Mouse (Mus musculus) bone marrow macrophage, adult 2 months (primary cell): ENCODE results near the gene Dhx58. TPM values are rescaled to one million over a fixed set of nuclear protein-coding genes. Genes with fewer than 3 reads are reported as not detected.

Experiments used
- H3K27ac ChIP-seq: 2 replicates; pipeline ENCODE4 v1.5.1; 2012; ENCODE audit warnings: low read depth, low read length; ENCODE audit not compliant: insufficient read depth
- H3K4me1 ChIP-seq: 2 replicates; pipeline ENCODE4 v1.6.1; 2012; ENCODE audit warnings: low read length; ENCODE audit not compliant: control insufficient read depth, insufficient read depth
- H3K4me3 ChIP-seq: 2 replicates; pipeline ENCODE4 v1.5.1; 2012; ENCODE audit warnings: mild to moderate bottlenecking, low read length, moderate library complexity; ENCODE audit not compliant: insufficient read depth
- CTCF ChIP-seq: IDR thresholded peaks from 2 replicates; pipeline ENCODE4 v1.5.1; 2012; ENCODE audit warnings: low read depth, mild to moderate bottlenecking, low read length, moderate library complexity
- POLR2A ChIP-seq: IDR thresholded peaks from 2 replicates; pipeline ENCODE4 v1.6.1; 2012; ENCODE audit warnings: mild to moderate bottlenecking, low read depth, low read length, borderline replicate concordance
- polyA plus RNA-seq: library from polyadenylated mRNA; stranded (reverse); fragments of >200 nt; gene quantifications from 2 replicates; pipeline ENCODE4 v1.2.4, GENCODE M21; 2012; ENCODE audit not compliant: missing spikeins, insufficient read depth, insufficient read length

The Dhx58 gene
- polyA plus RNA-seq, 1 experiment = 58.8 TPM

DNA sequence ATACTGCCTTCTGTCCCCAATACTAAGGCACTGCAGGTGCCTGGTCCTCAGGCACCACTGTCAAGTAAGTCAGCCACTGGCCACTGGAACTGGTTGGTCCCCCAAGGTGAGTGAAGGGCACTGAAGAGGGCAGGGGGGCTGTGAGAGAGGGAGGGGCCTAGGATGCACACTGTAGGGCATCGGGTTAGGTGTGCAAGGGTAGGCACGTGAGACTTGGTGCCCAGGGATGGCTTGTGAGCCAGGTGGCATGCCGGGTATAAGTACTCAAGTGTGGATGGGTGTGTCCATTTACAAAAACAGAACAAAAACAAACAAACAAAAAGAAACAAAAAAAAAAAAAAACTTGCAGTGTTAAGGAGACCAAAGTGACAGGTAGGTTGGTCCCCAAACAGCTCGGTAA lies 15.6 kb downstream of the Dhx58 start:
- H3K27ac ChIP-seq = no peak overlapping the region
- peaks cover 3% of the 10 kb centered on the region; the same call in 1 of the 2 replicates for H3K4me1 ChIP-seq
- H3K4me3 ChIP-seq = no peak overlapping the region
- TF ChIP-seq CTCF (no peak), POLR2A (no peak)

DNA sequence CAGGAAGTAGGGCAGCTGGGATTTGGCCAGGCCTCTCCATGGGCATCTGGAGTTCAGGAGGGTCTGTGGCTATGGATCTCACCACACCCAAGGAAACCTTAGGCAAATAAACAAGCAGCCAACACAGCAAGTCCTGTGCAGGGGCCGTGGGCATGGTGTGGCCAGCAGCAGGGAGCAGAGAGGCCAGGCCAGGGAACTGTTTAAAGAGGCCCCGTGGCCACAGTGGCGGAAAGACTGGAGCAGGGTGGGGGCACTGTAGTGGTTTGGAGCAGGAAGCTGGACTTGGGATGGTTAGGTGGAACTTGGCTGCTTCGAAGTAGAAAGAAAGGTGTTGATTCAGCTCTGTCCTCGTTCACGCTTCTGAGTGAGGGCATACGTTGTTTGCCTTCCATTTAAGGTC lies 16.8 kb downstream of the Dhx58 start:
- H3K4me3 ChIP-seq = no peak overlapping the region
- H3K27ac ChIP-seq = no peak overlapping the region
- no peak for TF ChIP-seq POLR2A
- no peak for TF ChIP-seq CTCF
- peaks cover 3% of the 10 kb centered on the region; the same call in 1 of the 2 replicates for H3K4me1 ChIP-seq

DNA sequence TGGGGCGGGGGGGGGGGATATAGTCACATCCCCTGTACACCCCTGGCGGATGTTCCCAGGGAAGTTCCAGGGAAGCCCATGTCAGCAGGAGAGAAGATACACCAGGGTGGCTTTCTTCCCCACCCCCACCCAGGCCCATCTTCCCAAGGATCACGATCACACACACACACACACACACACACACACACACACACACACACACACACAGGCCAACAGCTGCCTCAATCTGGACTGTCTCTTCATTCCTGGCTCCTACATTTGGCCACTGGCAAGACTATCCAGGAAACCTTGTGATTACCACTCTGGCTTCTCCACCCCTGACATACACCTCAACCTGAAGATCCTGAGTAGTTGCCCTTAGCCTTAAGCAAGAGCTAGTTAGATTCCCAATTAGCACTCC lies 18.7 kb downstream of the Dhx58 start:
- no peak for TF ChIP-seq POLR2A
- TF ChIP-seq CTCF = no peak
- no peaks in the 10 kb centered on the region for H3K4me1 ChIP-seq
- no peak overlapping the region for H3K27ac ChIP-seq

DNA sequence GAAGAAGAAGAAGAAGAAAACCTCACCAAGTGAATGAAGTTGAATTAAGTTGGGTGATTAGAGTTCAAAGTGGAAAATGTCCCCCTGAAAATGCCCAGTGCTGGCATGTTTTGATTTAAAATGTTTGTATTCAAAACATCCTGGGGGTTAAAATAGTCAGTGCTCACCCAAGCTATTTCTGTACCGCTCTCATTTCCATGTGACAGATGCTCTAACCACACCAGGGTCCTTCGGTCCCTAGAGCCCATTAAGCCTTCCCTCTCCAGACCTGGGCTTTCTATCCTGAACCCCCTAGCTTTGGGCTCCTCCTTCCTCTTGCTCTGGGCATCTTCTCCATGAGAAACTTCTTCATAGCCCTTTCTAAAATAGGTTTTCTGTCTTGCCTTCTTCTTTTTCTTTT lies 20.0 kb downstream of the Dhx58 start:
- no peak overlapping the region for H3K27ac ChIP-seq
- no peak overlapping the region for H3K4me3 ChIP-seq
- no peaks in the 10 kb centered on the region for H3K4me1 ChIP-seq
- no peak for TF ChIP-seq CTCF
- no peak for TF ChIP-seq POLR2A

More for the DNA sequence above, 18.7 kb downstream of the Dhx58 start:
- H3K4me3 ChIP-seq = no peak overlapping the region

DNA sequence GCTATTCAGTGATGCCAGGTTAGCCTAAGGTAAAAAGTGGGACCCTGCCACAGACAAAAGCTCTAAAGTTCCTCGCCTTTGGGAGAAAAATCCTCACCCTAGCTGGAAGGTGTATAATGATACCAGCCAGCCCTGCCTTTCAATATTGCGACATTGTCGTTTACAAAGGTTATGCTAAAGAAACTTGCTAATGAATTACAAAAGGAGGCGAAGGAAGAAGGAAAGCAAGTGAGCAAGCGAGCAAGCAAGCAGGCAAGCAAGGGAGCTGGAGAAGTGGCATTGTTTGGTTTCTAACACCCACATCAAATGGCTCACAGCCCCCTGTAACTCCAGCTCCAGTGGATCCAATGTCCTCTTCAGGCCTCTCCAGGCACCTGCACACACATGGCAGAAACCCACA lies 21.5 kb downstream of the Dhx58 start:
- Histone ChIP-seq H3K4me1 (no peaks in the 10 kb centered on the region), H3K4me3 (no peak overlapping the region), H3K27ac (no peak overlapping the region)
- TF ChIP-seq POLR2A = no peak
- no peak for TF ChIP-seq CTCF

DNA sequence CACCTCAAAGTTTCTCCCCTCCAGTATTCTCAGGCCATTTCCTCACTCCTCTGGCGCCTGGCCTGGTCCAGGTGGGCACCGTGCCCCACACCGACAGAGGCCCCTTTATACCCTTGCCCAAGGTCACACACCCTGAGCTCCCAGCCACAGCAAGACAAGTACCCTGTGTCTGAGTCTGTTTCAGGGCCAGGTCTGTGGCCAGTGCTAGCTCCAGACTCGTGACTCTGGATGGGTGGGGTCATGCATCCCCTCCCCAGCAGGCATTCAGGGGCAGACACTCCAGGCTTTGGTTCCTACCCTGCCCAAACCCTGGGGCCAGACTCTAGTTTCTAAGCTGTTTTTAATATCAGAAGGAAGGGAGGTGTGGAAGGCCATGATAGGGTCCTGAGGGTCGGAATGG lies 22.2 kb downstream of the Dhx58 start:
- Histone ChIP-seq H3K4me1 (no peaks in the 10 kb centered on the region), H3K27ac (no peak overlapping the region), H3K4me3 (no peak overlapping the region)
- TF ChIP-seq CTCF (no peak), POLR2A (no peak)

DNA sequence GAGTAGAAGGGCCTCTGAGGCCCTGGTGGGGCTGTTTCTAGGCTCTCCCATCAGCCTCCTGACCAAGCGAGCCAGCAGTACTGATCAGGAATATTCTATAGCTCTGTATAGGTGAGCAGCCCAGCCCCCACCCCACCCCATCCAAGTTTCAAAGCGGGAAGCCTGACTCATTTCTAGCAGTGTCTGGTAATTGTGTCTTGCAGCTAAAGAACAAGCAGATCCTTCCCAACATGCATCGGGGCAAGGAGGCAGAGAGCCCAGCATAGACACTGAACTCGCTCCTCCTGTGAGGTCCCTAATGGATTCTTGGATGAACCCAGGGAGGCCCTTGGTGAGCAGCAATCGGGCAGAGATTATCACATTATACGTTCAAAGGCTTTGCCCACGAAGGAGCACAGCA lies 26.3 kb downstream of the Dhx58 start:
- TF ChIP-seq POLR2A = no peak
- no peak for TF ChIP-seq CTCF
- Histone ChIP-seq H3K4me3 (no peak overlapping the region), H3K27ac (no peak overlapping the region), H3K4me1 (no peaks in the 10 kb centered on the region)

DNA sequence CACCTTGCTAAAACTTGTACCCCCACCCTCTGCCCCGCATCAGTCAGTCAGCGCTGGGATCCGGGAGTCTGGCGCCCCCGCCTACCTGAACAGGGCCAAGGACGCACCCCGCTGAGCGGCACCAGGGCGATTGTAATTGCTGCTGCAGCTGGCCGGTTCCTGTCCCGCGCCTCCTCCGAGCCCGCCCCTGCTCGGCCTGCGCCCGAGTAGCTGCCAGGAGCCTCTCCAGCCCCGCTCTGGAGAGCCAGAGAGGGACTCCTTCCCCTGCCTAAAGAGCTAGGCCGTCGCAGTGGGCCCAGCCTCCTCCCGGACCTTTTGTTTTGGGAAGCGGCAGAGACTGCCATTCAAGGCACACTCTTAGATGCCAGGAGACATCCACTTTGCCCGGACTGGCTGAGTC lies 30.9 kb downstream of the Dhx58 start:
- no peak overlapping the region for H3K4me3 ChIP-seq
- no peaks in the 10 kb centered on the region for H3K4me1 ChIP-seq
- TF ChIP-seq CTCF = no peak
- TF ChIP-seq POLR2A = no peak
- no peak overlapping the region for H3K27ac ChIP-seq

DNA sequence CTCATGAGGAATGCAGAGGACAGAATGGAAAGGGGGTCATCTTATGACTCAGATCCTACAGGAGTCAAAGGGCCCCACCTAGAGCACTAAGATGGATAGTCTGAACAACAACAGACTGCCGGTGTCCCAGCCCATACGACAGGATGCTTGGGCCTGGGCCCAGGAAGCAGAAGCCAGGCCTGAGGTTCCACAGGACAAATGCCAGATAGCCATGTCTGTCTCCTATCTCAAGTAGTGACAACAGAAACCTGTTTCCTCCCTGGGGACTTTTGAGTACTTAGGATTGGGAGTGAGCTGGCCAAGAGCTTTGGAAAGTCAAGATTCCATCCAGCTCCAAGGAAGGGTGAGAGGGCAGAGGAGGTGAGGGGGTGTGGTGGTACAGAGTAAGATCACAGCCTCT lies 32.1 kb downstream of the Dhx58 start:
- TF ChIP-seq POLR2A = no peak
- TF ChIP-seq CTCF = no peak
- Histone ChIP-seq H3K27ac (no peak overlapping the region), H3K4me3 (no peak overlapping the region), H3K4me1 (no peaks in the 10 kb centered on the region)

DNA sequence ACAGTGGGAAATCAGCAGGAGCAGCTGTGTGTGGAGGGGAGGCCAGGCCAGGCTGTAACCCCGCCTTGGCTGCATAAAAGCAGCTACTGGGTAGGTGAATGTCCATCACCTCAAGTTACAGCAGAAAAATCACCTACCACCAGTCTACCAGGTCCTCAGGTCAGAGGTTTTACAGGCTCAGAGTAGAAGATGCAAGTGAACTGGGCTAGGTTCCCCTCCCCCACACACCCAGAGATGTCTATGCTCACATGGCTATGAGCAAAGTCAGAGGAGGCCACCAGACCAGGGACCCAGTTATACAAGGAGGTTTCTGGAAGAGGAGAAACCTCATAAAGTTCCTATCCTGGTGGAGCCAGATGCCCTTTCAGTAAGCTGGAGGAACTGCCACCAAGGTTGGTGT lies 33.0 kb downstream of the Dhx58 start:
- TF ChIP-seq POLR2A (no peak), CTCF (no peak)
- Histone ChIP-seq H3K4me3 (no peak overlapping the region), H3K4me1 (no peaks in the 10 kb centered on the region), H3K27ac (no peak overlapping the region)

DNA sequence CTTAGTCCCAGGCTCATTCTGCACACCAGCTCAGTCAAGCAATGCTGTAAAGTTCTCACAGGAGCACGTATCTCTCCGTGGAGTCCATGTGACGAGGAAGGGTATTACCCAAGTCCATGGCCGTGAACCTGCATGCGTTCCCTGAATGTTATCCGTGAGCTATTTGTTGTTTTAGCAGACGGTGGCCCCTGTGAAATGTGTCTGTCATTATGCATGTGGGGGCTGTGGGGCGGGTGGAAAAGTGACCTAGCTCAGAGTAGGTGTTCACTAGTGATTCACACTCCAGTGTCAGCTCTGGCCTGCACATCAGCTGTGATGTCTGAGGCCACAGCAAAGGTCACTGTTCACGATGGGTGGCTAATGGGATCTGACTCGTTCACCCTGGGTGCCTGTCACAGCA lies 44.3 kb downstream of the Dhx58 start:
- no peak overlapping the region for H3K27ac ChIP-seq
- peaks cover 7% of the 10 kb centered on the region for H3K4me1 ChIP-seq
- TF ChIP-seq CTCF = no peak
- no peak for TF ChIP-seq POLR2A
- no peak overlapping the region for H3K4me3 ChIP-seq
